Mouse (Mus musculus) hematopoietic stem cell, adult 5-6 weeks (primary cell): ENCODE results near the gene Ranbp3l. TPM values are rescaled to one million over a fixed set of nuclear protein-coding genes. Genes with fewer than 3 reads are reported as not detected.

ENCODE experiments used
- total RNA-seq: library from RNA; stranded (forward); fragments of 172-1452, 232-1000 nt; gene quantifications from 2 replicates; pipeline ENCODE4 v1.2.3, GENCODE M21; 2017

The Ranbp3l gene
- total RNA-seq, 1 experiment from 2014 or later, result not detected

Other genes with a start within 250 kb of the Ranbp3l start
- gene Nadk2, start 103.3 kb downstream of the Ranbp3l start, total RNA-seq, result 71.3 and 80.0 TPM in 2 replicates
- gene Lmbrd2, start 172.6 kb downstream of the Ranbp3l start, total RNA-seq, result 11.3 and 13.8 TPM in 2 replicates
- gene Skp2, start 187.5 kb downstream of the Ranbp3l start, total RNA-seq, result 12.6 and 13.1 TPM in 2 replicates